Mouse (Mus musculus): Measurements from ENCODE around the gene Atp13a4.

Gene Atp13a4

DNA sequence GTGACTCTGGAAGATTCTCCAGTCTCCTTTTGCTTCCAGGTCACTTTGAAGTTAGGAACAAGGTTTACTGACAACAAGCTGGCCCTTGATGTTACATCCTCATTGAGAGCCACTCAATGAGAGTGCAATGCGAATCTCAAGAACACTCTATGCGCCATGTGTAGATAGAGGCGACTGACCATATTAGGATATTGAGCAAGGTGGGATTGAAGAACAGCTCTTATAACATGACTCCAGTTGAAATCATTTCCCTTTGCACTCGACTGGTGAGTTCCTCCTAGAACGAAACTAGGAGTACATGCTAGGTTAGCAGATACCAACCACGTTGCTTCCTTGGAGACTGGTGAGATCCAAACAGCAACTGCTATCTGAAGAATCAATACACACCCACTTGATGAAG is 64.3 kb downstream of the Atp13a4 start:
- DNase-seq (ENCODE audit: low read depth, low spot score), result no peak

DNA sequence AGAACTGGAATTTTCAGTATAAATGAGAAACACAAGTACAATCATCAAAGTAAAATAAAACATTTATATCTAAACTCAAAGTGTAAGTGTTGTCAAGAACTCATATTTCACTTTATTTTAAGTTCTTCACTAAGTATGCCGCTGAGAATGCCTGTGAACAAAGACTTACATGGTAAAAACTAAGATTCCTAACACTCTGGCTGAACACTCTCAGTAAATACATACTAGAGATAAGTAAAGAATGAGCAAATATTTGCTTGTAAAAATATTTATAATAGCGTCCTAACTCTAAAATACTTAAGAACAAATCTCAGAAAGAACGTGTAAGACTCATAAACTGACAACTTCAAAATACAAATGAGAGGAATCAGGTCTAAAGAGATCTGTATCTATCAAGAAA is 80.9 kb downstream of the Atp13a4 start:
- DNase-seq (ENCODE audit: low read depth, low spot score), result no peak

DNA sequence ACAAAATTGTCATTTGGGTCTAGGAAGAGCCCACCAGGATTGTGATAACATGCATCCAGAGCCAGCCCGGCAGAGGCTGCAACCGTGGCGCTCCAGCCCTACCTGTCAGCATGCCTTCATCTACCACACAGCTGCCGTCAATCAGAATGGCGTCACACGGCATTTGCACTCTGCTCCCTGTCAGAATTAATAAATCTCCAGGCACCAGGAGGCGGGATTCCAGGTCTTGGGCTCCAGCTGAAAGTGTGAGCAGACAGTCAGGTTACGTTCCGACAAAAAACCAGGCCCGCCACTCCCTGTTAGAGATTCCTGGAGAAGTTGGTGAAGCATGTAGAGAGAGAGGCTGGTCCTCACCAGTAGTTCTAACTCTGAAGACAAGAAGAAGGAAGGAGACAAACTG is 85.3 kb downstream of the Atp13a4 start:
- no peak for DNase-seq (ENCODE audit: low read depth, low spot score)

DNA sequence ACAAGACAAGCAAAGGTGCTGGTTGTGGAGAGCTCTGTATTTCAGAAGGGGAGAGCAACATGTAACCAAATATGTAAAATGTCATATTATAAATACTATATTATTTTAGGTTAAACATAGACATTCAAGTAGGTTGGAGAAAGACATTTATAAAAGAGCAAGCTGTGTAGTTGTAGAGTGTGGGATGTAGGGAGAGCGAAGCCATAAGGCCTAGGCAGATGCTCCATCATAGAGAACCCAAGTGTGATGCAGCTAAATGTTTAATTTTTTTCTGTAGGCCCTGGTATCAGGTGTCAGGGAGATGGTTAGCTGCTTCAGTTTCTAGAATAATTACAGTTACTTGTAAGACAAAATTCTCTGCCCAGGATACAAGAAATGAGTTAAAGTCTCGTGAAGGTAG is 87.8 kb downstream of the Atp13a4 start:
- no peak for DNase-seq (ENCODE audit: low read depth, low spot score)

DNA sequence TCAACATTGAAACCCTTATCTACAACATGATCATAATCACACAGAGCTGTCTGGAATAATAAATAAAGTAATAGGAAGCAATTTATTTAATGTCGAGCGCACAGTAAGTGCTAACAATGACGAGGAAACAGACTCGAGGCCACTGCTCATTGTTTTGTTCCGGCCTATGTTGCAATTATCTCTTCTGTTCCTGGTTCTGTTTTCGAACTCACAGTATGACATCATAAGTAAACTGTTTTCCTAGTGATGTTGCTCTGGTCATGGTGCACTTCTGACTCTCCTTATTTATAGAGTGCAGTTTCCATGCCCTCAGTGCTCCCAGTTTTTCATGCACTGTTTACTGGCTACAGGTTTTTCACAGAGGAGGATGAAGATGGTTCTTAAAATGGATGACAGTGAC is 91.4 kb downstream of the Atp13a4 start:
- no peak for DNase-seq (ENCODE audit: low read depth, low spot score)

DNA sequence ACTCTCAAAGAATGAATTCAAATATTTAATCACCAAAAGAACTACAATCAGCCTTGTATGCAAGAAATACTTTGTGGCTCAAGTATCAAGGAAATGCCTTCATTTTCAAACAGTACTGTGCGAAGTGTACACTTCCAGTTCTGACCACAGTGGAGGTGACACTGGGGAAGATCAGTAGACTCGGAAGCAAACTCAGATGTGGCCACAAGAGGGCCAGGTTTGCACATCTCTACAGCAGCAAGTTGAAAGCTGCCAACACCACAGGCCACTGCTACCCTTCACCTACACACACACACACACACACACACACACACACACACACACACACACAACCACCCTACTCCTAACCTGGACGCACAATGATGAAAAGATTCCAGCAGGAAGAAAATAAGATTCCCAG is 93.0 kb downstream of the Atp13a4 start:
- peak; percentile 54 for DNase-seq (ENCODE audit: low read depth, low spot score)

DNA sequence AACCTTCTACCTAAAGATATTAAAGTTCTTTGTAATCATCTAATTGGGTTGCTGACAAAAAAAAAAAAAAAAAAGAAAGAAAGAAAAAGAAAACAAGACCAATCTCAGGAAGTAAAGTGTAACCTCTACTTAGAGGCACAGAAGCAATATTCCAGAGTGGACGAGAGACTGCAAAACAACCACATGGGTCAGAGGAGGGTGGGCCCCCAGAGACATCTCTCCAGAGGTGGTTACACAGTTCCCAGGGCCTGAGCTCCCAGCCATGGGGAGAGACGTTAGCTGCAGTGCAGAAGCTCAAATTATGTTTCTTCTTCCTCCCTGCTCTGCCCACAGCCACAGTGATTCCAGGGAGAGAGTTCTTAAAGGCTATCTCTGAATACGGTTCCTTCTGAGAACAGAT is 102.5 kb downstream of the Atp13a4 start:
- DNase-seq (ENCODE audit: low read depth, low spot score), result no peak

DNA sequence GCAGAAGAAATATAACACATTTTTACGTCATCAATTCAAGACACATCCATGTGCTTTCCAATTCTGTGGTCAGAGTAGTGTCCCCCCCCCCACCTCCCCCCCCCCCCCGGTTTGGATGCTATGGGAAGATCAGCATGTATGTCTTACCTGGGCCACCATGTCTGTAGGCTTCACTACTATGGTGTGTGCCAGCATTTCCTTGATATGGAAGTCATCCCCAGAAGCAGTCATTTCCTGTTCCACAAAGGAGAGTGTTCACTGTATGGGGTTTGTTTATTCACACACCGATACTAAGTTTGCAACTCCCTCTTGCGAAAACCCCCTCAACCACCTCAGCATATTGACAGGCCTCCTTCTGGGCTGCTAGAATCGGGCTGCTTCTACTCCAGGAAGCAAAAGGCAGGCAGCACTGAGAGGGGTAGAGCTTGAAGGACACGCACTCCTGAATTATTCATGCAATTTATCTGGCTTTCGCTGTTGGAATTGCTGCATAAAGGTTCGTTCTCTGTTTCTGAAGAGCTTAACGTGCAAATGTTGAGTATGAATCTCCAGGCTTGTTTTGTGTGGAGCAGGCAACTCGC is 103.2 kb downstream of the Atp13a4 start:
- DNase-seq (ENCODE audit: low read depth, low spot score), result no peak

DNA sequence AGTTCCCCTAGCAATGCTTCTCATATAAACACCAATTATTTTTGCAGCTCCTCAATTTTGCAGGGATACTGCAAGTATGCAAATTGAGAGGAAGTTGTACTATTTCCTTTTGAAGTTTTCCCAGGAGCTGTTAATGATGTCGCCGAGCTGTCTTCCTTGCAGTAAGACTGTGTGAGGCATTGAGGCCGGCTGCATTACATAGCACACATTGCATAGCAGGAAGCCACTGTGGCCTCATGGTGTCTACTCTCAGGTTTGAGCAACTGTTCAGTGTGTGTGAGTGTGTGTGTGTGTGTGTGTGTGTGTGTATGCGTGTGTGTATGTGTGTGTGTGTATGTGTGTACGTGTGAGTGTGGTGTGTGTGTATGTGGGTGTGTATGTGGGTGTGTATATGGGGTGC is 106.6 kb downstream of the Atp13a4 start:
- DNase-seq (ENCODE audit: low read depth, low spot score), result no peak

DNA sequence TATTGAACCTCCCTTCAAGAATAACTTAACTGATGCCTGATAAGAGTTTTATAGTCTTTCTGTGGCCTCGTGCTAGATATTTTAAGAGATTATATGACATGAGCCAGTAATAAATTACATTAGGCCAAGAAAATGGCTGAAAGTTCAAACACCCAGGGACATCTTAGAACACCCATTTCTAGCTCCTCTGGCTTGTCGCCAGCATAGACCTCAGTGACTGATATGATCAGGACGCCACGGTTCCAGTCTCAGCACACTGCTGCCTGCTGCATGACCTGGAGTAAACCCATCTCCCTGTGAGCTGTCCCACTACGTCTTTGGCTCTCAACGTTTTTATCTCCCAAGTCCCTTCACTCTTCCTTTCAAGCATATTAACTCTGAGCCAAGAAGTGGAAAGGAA is 108.9 kb downstream of the Atp13a4 start:
- DNase-seq (ENCODE audit: low read depth, low spot score), result no peak

DNA sequence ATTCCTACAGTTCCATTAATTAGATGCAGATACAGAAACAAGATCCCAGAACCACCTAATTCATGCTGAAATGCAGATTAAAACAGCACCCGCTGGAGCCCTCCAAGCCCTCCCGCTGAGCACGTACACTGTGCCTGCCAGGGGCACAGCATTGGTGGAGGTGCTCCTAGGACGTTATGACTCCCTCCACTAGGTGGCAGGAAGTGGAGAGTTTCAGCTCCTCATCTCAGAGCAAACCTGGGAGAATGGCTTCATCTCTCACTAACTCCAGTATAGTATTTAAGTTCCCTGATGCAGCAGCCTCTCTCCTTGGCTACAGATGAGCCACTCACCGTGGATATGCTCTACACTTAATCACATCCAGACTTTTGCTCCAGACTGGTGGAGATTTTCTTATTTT is 110.0 kb downstream of the Atp13a4 start:
- DNase-seq (ENCODE audit: low read depth, low spot score), result peak; percentile 58

DNA sequence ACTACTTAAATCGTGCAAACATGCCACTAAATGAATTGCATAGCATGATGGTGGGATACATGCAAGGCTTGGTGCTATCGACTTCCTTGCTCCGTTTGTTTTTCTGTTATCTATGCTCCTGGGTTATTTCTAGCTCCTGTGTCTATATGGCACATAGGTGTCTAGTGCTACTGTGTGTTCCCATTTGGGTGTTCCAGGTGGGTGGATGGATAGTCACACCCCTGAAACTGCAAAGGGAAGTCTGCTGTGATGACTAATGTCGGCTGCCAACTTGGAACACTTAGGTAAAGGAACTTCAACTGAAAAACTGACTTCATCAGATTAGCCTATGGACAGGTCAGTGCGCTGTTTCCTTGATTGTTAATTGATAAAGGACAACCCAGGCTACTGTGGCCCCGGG is 129.8 kb downstream of the Atp13a4 start:
- DNase-seq (ENCODE audit: low read depth, low spot score), result no peak

DNA sequence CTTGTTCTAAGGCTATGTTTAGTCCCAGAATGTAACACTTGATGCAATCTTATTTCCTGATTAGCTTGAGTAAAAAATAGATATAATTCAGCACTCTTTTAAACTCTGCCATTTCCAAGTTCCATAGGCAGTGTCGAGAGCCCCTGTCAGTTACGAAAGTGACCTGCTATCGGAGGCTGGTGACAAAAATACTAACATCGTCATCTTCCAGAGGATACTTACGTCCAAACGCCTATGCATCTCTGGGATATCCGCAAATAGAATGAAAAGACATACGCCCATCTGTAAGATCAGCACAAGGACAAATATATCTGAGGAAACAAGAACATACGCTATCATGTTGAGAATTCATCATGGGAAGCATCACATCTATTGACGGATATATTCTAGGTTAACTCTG is 137.3 kb downstream of the Atp13a4 start:
- DNase-seq (ENCODE audit: low read depth, low spot score), result no peak

DNA sequence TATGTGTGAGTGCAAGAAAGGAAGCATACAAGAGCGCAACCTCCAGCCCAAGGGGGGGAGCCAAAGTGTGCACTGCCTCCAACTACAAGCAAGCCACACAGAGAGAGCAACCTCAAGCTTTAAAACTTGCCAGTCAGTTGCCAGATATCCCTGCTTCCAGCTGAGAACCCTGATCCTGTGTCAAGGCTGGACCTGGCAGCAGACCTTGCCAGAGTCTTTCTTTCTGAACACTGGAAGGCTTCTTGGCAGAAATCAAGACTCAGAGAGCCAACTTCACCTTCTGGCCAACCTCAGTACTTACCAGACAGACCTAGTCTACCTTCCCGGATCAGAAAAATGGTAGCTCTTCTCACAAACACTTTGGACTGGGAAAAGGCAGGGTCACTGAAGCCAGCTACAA is 145.6 kb downstream of the Atp13a4 start:
- no peak for DNase-seq (ENCODE audit: low read depth, low spot score)

DNA sequence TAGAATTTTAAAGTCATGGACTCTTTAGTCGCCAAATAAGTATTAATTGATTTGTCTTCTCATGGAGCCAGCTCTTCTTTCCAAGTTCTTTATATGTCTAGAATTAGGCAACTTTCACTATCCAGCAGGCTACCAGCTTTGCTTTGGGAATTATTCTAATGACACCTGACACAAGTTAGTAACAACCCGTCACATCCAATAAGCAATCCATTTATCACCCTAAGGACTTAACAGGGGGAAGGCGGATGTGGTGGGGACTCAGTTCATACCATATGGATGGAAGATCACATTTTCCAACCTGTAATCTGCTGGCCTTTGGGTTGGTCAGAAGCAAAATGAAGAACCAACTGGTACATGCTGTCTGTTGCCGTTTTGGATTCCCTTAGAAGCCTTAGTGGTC is 159.9 kb downstream of the Atp13a4 start:
- DNase-seq (ENCODE audit: low read depth, low spot score), result no peak

DNA sequence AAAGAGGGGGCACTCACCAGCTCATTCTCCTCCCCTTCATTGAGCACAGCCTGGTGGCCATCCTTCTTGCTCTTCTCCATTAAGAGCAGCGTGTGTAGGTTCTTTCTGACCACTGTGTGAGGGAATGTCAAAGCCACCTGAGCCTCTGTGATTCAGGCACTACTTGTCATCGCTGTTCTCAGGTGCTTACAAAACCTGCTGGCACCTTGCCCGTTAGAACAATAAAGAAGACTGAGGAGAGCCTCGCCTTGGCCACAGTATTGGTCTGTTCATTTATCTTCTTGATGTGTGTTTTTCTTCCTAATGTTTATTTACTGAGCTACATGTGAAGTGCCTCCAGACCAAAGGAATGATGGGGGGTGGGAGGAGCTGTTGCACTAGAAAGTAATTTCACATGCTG is 166.2 kb downstream of the Atp13a4 start, which contains the start of gene Atp13a5:
Gene Atp13a5, minus strand, starts transcription at position 275 of the 400 bp plus-strand sequence.
- DNase-seq (ENCODE audit: low read depth, low spot score), result no peak

DNA sequence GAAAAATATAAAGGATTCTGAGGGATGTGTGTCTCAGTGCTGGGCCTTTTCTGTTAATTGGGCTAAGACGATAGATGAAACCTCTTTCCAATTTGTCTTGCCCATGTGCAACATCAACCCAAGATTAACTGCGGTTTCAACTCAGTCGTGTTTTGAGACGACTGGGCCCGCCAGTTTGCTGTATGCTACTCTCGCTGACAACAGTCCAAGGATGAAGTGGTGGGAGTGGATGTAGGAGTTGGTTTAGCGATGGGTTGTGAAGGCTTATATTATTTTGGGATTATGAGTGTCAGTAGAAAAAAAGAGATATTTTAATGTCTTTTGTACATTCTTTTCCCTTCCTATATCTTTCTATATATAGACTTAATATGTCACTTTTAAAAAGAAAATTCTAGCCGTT is 170.0 kb downstream of the Atp13a4 start:
- DNase-seq (ENCODE audit: low read depth, low spot score), result no peak

All from mesoderm, embryonic 11.5 days (tissue).